Mouse (Mus musculus) midbrain, postnatal 0 days (tissue): ENCODE measurements around the gene Arl4c. TPM values are rescaled to one million over a fixed set of nuclear protein-coding genes. Genes with fewer than 3 reads are reported as not detected.

Source experiments
- ATAC-seq: fragments of 200-750 bp; cut with Nextera tagmentation; 2 replicates; pipeline ENCODE4 v1.8.0; 2017; ENCODE audit warnings: moderate number of reproducible peaks, mild to moderate bottlenecking, moderate TSS enrichment, moderate library complexity; ENCODE audit not compliant: low FRiP score
- DNase-seq: peaks from one replicate; pipeline ENCODE4 v3.0.0-alpha.2; 2015; ENCODE audit warnings: low spot score
- H3K27ac ChIP-seq: fragments of 300-500 bp; sonication (generic); 2 replicates; pipeline ENCODE4 v1.5.1; 2014; ENCODE audit warnings: low read depth, mild to moderate bottlenecking, low read length, mixed read lengths
- H3K27me3 ChIP-seq: fragments of 300-500 bp; sonication (generic); 2 replicates; pipeline ENCODE4 v1.6.1; 2014; ENCODE audit warnings: low read length, control low read depth, mixed read lengths; ENCODE audit not compliant: insufficient read depth
- H3K36me3 ChIP-seq: fragments of 300-500 bp; sonication (generic); 2 replicates; pipeline ENCODE4 v1.6.1; 2014; ENCODE audit warnings: low read length, control low read depth, mixed read lengths; ENCODE audit not compliant: insufficient read depth
- H3K4me1 ChIP-seq: fragments of 300-500 bp; sonication (generic); 2 replicates; pipeline ENCODE4 v1.6.1; 2014; ENCODE audit warnings: mild to moderate bottlenecking, control low read depth, antibody characterized with exemption, low read length, mixed read lengths; ENCODE audit not compliant: insufficient read depth
- H3K4me2 ChIP-seq: fragments of 300-500 bp; sonication (generic); 2 replicates; pipeline ENCODE4 v1.6.1; 2014; ENCODE audit warnings: low read depth, mild to moderate bottlenecking, low read length, mixed read lengths; ENCODE audit not compliant: poor library complexity, severe bottlenecking
- H3K4me3 ChIP-seq: fragments of 300-500 bp; sonication (generic); 2 replicates; pipeline ENCODE4 v1.5.1; 2014; ENCODE audit warnings: low read depth, mild to moderate bottlenecking, low read length, moderate library complexity
- H3K9ac ChIP-seq: fragments of 300-500 bp; sonication (generic); replicated peaks from 2 replicates; pipeline ENCODE4 v1.6.1; 2014; ENCODE audit warnings: mild to moderate bottlenecking, low read length, moderate library complexity, mixed read lengths; ENCODE audit not compliant: poor library complexity, severe bottlenecking
- H3K9me3 ChIP-seq: fragments of 300-500 bp; sonication (generic); 2 replicates; pipeline ENCODE4 v1.6.1; 2016; ENCODE audit warnings: low read length, control low read depth
- CTCF ChIP-seq: IDR thresholded peaks from 2 replicates; pipeline ENCODE4 v1.5.1; 2016; ENCODE audit warnings: antibody characterized with exemption, mild to moderate bottlenecking
- WGBS: fragments of 180-500 bp; shearing (Covaris S2); extraction: QIAGEN DNeasy Blood & Tissue Kit; methylation state at CpG from one replicate; pipeline ENCODE4 v1.1.7; 2014; 5-methylcytosine and 5-hydroxymethylcytosine counted together
- polyA plus RNA-seq: library from polyadenylated mRNA; unstranded; fragments of >200 nt; fragmentation: Nextera tagmentation; extraction: Ambion mirVana; gene quantifications from 2 replicates; pipeline ENCODE4 v1.2.1, GENCODE M21; 2015
- total RNA-seq: library from RNA; depleted of rRNA; stranded (reverse); fragments of >200 nt; gene quantifications from 2 replicates; pipeline ENCODE4 v1.2.3, GENCODE M21; 2014

Arl4c gene
- total and polyA plus RNA-seq, 2 experiments from 2014 or later: 47.4 to 101 TPM

DNA sequence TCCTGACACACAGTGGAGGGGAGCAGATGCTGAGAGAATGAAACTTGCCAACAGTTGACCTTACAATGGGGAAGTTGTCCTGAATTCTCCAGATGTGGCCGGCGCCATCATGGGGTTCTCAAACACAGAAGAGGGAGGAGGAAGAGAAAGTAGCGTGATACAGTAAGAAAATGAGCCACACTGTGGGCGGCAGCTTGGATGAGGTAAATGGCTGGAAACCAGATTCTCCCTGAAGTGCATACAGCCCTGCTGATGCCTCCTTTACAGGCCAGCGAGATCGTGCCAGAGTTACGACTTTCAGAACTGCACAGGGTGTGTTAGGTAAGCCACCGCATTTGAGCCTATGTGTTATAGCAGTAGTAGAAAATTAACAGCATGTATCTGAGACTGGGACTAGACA, 49.3 kb downstream of the Arl4c start:
- no peaks in the 10 kb centered on the region for H3K4me1 ChIP-seq
- no peak overlapping the region for H3K4me3 ChIP-seq
- no peak overlapping the region for H3K4me2 ChIP-seq
- no peak overlapping the region for H3K9ac ChIP-seq
- no peaks in the 10 kb centered on the region for H3K9me3 ChIP-seq
- TF ChIP-seq CTCF: no peak
- ATAC-seq (no peak), DNase-seq (no peak)
- no peaks in the 10 kb centered on the region for H3K27me3 ChIP-seq
- no peak overlapping the region for H3K27ac ChIP-seq
- WGBS: 94% methylated on average over 8 of the region's 8 CpGs
- no peaks in the 10 kb centered on the region for H3K36me3 ChIP-seq

DNA sequence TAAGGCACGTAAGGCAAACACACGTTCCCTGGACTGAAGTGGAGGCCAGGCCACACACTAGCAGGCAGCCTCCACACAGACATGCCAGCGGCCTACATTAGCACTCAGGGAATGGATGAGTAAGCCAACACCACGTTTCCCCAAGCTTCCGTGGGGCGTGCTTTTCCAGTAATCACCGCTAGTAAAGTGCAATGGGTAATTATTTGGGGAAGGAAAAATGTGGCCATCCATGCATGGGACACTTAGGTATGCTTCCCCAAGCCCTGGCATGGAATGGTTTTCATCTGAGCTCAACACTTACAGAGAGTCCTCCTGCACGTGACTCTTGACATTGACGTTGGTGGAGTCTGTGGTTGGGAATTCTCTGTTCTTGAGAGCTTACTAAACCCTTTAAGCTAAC, 50.4 kb downstream of the Arl4c start:
- no peak overlapping the region for H3K27ac ChIP-seq
- DNase-seq (no peak), ATAC-seq (no peak)
- H3K36me3 ChIP-seq: no peaks in the 10 kb centered on the region
- no peak overlapping the region for H3K4me2 ChIP-seq
- no peaks in the 10 kb centered on the region for H3K9me3 ChIP-seq
- no peak overlapping the region for H3K9ac ChIP-seq
- TF ChIP-seq CTCF: no peak
- no peaks in the 10 kb centered on the region for H3K4me1 ChIP-seq
- H3K4me3 ChIP-seq: no peak overlapping the region
- H3K27me3 ChIP-seq: no peaks in the 10 kb centered on the region
- 86% methylated on average over 9 of the region's 9 CpGs for WGBS

DNA sequence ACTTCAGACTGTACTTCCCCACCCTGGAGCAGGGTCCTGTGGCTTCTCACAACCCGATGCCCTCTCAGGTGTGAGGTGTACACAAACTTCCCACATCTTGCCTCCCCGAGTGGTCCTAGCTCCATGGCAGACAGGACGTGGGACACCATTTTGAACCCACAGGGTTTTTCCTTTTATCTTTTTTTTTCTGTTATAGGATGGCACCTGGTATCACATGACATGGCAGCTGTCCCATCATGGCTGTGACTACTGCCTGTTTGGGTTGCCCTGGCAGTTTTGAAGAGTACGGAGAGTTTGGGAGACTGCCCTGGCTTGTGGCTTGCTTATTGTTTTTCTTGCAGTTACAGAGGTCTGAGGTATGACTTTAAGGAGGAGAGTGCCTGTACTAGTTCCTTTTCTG, 53.3 kb downstream of the Arl4c start:
- Histone ChIP-seq H3K27me3 (no peaks in the 10 kb centered on the region), H3K36me3 (no peaks in the 10 kb centered on the region), H3K9me3 (no peaks in the 10 kb centered on the region), H3K27ac (no peak overlapping the region), H3K4me1 (no peaks in the 10 kb centered on the region), H3K4me3 (no peak overlapping the region), H3K4me2 (no peak overlapping the region), H3K9ac (no peak overlapping the region)
- ATAC-seq: no peak
- no peak for TF ChIP-seq CTCF
- WGBS: 92% methylated on average over 4 of the region's 4 CpGs
- DNase-seq: no peak

DNA sequence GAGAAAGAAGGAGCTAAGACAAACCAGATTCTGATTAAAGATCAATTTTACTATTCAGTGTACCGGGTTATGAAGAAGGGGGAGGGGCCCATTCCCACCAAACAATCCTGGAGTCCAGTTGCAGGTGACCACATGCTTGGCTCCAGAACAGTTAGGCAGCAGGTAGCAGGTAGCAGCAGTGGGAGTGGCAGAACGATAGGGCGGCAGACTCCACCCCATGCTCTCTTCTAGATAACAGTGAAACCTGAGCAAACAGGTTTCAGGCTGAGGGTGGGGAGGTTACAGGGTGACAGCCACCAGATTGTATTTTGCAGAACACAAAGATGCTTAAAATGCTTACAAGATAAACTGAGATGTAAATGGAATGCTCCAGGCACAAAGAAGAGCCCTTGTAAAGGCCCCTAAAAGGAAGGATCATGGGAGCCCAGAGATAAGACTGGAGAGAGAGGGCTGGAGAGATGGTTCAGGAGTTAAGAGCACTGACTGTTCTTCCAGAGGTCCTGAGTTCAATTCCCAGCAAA, 56.4 kb downstream of the Arl4c start:
- Histone ChIP-seq H3K4me1 (no peaks in the 10 kb centered on the region), H3K27me3 (no peaks in the 10 kb centered on the region), H3K4me3 (no peak overlapping the region), H3K9ac (no peak overlapping the region), H3K9me3 (no peaks in the 10 kb centered on the region), H3K27ac (no peak overlapping the region), H3K4me2 (no peak overlapping the region), H3K36me3 (no peaks in the 10 kb centered on the region)
- no peak for ATAC-seq
- WGBS: 84% methylated on average over 3 of the region's 3 CpGs
- no peak for TF ChIP-seq CTCF
- no peak for DNase-seq

DNA sequence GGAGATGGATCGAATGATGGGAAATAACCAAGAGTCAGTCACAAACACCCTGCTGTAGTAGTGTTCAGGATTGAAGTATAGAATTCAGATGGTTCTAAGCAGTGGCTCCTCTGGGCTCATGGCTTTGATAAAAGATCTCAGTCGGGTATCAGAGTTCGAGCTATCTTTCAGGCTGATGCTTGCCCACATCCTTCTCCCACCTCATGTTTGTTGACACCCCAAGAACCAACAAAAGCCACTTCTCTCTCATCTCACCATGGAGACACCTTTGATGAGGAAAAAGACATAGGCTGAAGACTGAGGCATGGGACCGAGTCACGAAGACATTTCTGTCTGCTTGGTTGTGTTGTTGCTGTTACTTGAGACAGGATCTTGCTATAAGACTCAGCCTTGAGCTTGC, 57.6 kb downstream of the Arl4c start:
- H3K27me3 ChIP-seq: no peaks in the 10 kb centered on the region
- no peak for ATAC-seq
- no peak for TF ChIP-seq CTCF
- H3K4me1 ChIP-seq: no peaks in the 10 kb centered on the region
- H3K9me3 ChIP-seq: no peaks in the 10 kb centered on the region
- H3K36me3 ChIP-seq: no peaks in the 10 kb centered on the region
- 92% methylated on average over 5 of the region's 5 CpGs for WGBS
- no peak overlapping the region for H3K4me3 ChIP-seq
- H3K9ac ChIP-seq: no peak overlapping the region
- H3K27ac ChIP-seq: no peak overlapping the region
- H3K4me2 ChIP-seq: no peak overlapping the region
- no peak for DNase-seq

DNA sequence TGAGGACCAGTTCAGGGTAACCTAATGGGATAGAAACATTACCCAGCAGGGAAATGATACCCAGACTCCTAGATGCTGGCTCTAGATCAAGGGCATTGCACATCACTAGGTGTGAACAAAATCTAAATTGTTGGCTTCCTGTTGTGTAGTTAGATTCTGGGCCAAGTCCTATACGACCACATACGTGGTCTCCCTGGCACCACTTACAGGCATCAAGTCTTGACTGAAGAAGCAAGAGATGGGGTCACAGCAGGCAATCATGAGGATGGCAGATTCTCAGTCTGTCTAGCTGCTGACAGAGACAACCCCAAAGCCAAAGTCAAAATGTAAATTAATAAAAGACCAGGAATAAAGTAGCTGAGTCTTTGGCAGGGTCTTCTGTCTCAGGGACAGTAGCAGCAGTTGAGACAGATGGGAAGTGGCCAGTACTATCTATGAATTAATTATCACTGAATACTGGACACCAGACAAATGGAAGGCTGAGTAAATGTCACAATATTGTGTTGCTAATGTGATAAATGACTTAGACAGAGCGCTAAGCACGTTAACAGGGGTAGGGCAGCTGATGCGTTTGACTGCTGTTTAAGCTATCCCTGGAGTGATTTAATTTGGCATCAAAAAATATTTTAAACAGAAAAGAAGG, 58.7 kb downstream of the Arl4c start:
- Histone ChIP-seq H3K4me3 (no peak overlapping the region), H3K9ac (no peak overlapping the region), H3K27ac (no peak overlapping the region), H3K4me1 (no peaks in the 10 kb centered on the region), H3K27me3 (no peaks in the 10 kb centered on the region), H3K36me3 (no peaks in the 10 kb centered on the region), H3K9me3 (no peaks in the 10 kb centered on the region), H3K4me2 (no peak overlapping the region)
- no peak for TF ChIP-seq CTCF
- DNase-seq: peak; percentile 93
- WGBS: 47% methylated on average over 5 of the region's 5 CpGs
- no peak; the same call in 1 of the 2 replicates for ATAC-seq
